Mouse (Mus musculus) CH12.LX (cell line): ENCODE measurements around the gene Rfc4. TPM values are rescaled to one million over a fixed set of nuclear protein-coding genes. Genes with fewer than 3 reads are reported as not detected.

Experiments
- DNase-seq: peaks from one replicate; pipeline ENCODE4 v3.0.0-alpha.2; 2013; ENCODE audit errors: extremely low read depth
- H3K27ac ChIP-seq: 2 replicates; pipeline ENCODE4 v1.5.1; 2012; ENCODE audit warnings: low read depth, mild to moderate bottlenecking, control low read depth, moderate library complexity; ENCODE audit not compliant: insufficient read depth
- H3K27me3 ChIP-seq: replicated peaks from 2 replicates; pipeline ENCODE3; 2012; ENCODE audit warnings: inconsistent platforms
- H3K36me3 ChIP-seq, 2 experiments: replicated peaks in 1 of 2; 2 replicates each; pipeline versions ENCODE3 to v1.6.1; 2012; ENCODE audit warnings: inconsistent platforms in 1 of 2, low read length in 1 of 2, mild to moderate bottlenecking in 1 of 2, mixed read lengths in 1 of 2, moderate library complexity in 1 of 2; ENCODE audit not compliant: control insufficient read depth in 1 of 2, insufficient read depth in 1 of 2
- H3K4me1 ChIP-seq, 2 experiments: 2 replicates each; pipeline ENCODE4 v1.6.1; 2012; ENCODE audit warnings: inconsistent platforms in 1 of 2, moderate library complexity in 1 of 2; ENCODE audit not compliant: insufficient read depth in 2 of 2, control insufficient read depth in 1 of 2
- H3K4me2 ChIP-seq: 2 replicates; pipeline ENCODE4 v1.6.1; 2012; ENCODE audit warnings: low read depth, mild to moderate bottlenecking, control low read depth; ENCODE audit not compliant: poor library complexity, insufficient read depth, severe bottlenecking
- H3K4me3 ChIP-seq, 3 experiments: fragments of 150-350 bp in 1 of 3; sonication (generic) in 1 of 3; replicated peaks in 1 of 3; 2 replicates each; pipeline versions ENCODE3 to v1.5.1; 2011 to 2012; ENCODE audit warnings: low read depth in 2 of 3, low read length in 2 of 3, mild to moderate bottlenecking in 2 of 3, moderate library complexity in 2 of 3, control low read depth in 1 of 3, improper control_type of control experiment in 1 of 3, inconsistent platforms in 1 of 3, mixed read lengths in 1 of 3; ENCODE audit not compliant: poor library complexity in 1 of 3
- H3K79me2 ChIP-seq: replicated peaks from 2 replicates; pipeline ENCODE4 v1.6.1; 2012; ENCODE audit warnings: mild to moderate bottlenecking, moderate library complexity; ENCODE audit not compliant: control insufficient read depth, poor library complexity, insufficient read depth, severe bottlenecking; ENCODE audit errors: extremely low read depth
- H3K9ac ChIP-seq: 2 replicates; pipeline ENCODE4 v1.6.1; 2012; ENCODE audit warnings: low read depth, mild to moderate bottlenecking, control low read depth, moderate library complexity; ENCODE audit not compliant: insufficient read depth
- H3K9me3 ChIP-seq: replicated peaks from 2 replicates; pipeline ENCODE3; 2012; ENCODE audit warnings: low read length, inconsistent platforms, mixed read lengths
- CHD1 ChIP-seq: IDR thresholded peaks from 2 replicates; pipeline ENCODE4 v1.6.1; 2012; ENCODE audit warnings: low read depth, low read length, improper control_type of control experiment, inconsistent platforms
- CHD2 ChIP-seq: IDR thresholded peaks from 2 replicates; pipeline ENCODE4 v1.6.1; 2011; ENCODE audit warnings: low read length, improper control_type of control experiment
- E2F4 ChIP-seq: IDR thresholded peaks from 2 replicates; pipeline ENCODE4 v1.6.1; 2011; ENCODE audit warnings: low read depth, low read length, improper control_type of control experiment; ENCODE audit not compliant: insufficient replicate concordance
- ELF1 ChIP-seq: IDR thresholded peaks from 2 replicates; pipeline ENCODE4 v1.6.1; 2014; ENCODE audit warnings: low read depth, mild to moderate bottlenecking, inconsistent platforms, low read length, improper control_type of control experiment
- JUND ChIP-seq: conservative IDR thresholded peaks from 2 replicates; pipeline ENCODE4 v1.6.1; 2011; ENCODE audit warnings: low read depth, low read length, improper control_type of control experiment
- KAT2A ChIP-seq: IDR thresholded peaks from 2 replicates; pipeline ENCODE4 v1.6.1; 2012; ENCODE audit warnings: low read length, improper control_type of control experiment, inconsistent platforms; ENCODE audit not compliant: insufficient replicate concordance
- MAX ChIP-seq: IDR thresholded peaks from 2 replicates; pipeline ENCODE4 v1.6.1; 2011; ENCODE audit warnings: low read length, improper control_type of control experiment
- MEF2A ChIP-seq: IDR thresholded peaks from 2 replicates; pipeline ENCODE4 v1.6.1; 2014; ENCODE audit warnings: low read depth, mild to moderate bottlenecking, inconsistent platforms, low read length, improper control_type of control experiment, borderline replicate concordance
- MYC ChIP-seq: IDR thresholded peaks from 2 replicates; pipeline ENCODE4 v1.6.1; 2011; ENCODE audit warnings: low read depth, mild to moderate bottlenecking, improper control_type of control experiment, low read length
- NELFE ChIP-seq: IDR thresholded peaks from 2 replicates; pipeline ENCODE4 v1.6.1; 2011; ENCODE audit warnings: low read depth, low read length, improper control_type of control experiment
- POLR2A ChIP-seq: IDR thresholded peaks from 2 replicates; pipeline ENCODE4 v1.6.1; 2011; ENCODE audit warnings: low read depth, mild to moderate bottlenecking, improper control_type of control experiment, low read length
- SIN3A ChIP-seq: IDR thresholded peaks from 2 replicates; pipeline ENCODE4 v1.6.1; 2012; ENCODE audit warnings: low read length, improper control_type of control experiment, inconsistent platforms
- TBP ChIP-seq: conservative IDR thresholded peaks from 2 replicates; pipeline ENCODE4 v1.6.1; 2011; ENCODE audit warnings: low read depth, low read length, improper control_type of control experiment
- TCF12 ChIP-seq: IDR thresholded peaks from 2 replicates; pipeline ENCODE4 v1.6.1; 2014; ENCODE audit warnings: low read depth, mild to moderate bottlenecking, inconsistent platforms, low read length, improper control_type of control experiment
- USF2 ChIP-seq: conservative IDR thresholded peaks from 2 replicates; pipeline ENCODE4 v1.6.1; 2011; ENCODE audit warnings: low read depth, low read length, improper control_type of control experiment
- dilution Hi-C: fragments of 300-500 bp; cut with MboI; formaldehyde crosslinking; loops from 2 replicates; pipeline ENCODE4 v1.14.3; 2020; ENCODE audit warnings: low sequenced_read_pairs; ENCODE audit not compliant: extremely low pct_unique_long_range_greater_than_20kb, extremely low pct_ligation_motif_present
- in situ Hi-C: fragments of 300-500 bp; cut with MboI; formaldehyde crosslinking; loops from 3 replicates; pipeline ENCODE4 v1.14.3; 2019; ENCODE audit warnings: low sequenced_read_pairs, low pct_ligation_motif_present, low pct_unique_long_range_greater_than_20kb, mixed read lengths
- polyA plus RNA-seq: library from polyadenylated mRNA; unstranded; fragments of >175 nt; gene quantifications from 2 replicates; pipeline ENCODE4 v1.2.1, GENCODE M21; 2012; ENCODE audit warnings: low read depth; ENCODE audit not compliant: insufficient read length
- total RNA-seq, 2 experiments: library from RNA; depleted of rRNA; stranded (reverse); fragments of 300-350 nt in 1 of 2; fragments of >200 nt in 1 of 2; gene quantifications; 2 replicates each; pipeline ENCODE4 v1.2.3; 2012 to 2014

The Rfc4 gene
- total and polyA plus RNA-seq, 3 experiments = 74.6 to 191 (median 121) TPM

DNA sequence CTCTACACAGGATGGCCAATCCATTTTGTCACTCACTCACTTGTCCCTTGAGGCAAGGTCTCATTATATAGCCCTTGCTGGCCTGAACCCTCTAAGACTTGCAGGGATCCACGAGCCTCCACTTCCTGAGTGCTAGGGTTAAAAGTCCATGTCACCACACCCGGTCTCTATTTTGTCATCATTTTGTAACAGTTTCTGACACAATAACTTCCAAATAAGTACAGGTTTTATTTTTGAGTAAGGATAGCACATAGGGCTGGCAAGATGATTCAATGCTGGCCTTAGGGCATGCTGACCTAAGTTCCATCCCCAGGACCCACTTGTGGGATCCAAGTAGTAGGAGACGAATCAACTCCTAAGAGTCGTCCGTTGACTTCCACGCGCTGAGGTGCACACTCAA is 21.4 kb downstream of the Rfc4 start:
- Histone ChIP-seq H3K4me1 (peaks cover 4 to 34% of the 10 kb centered on the region in 2 experiments; a peak in 2 of 4 replicates), H3K36me3 (peaks cover 25 to 28% of the 10 kb centered on the region in 2 experiments), H3K9me3 (no peaks in the 10 kb centered on the region), H3K4me3 (no peak overlapping the region), H3K9ac (peak overlapping the region; percentile 83), H3K79me2 (peaks cover 33% of the 10 kb centered on the region), H3K4me2 (peak overlapping the region; percentile 93), H3K27me3 (no peaks in the 10 kb centered on the region), H3K27ac (peak overlapping the region; percentile 27)
- dilution Hi-C loops = no loop called here
- DNase-seq = no peak
- in situ Hi-C loops = no loop called here
- TF ChIP-seq USF2 = no peak
- TF ChIP-seq KAT2A = no peak
- no peak for TF ChIP-seq MYC
- TF ChIP-seq CHD2 = no peak
- no peak for TF ChIP-seq POLR2A
- TF ChIP-seq TCF12 = no peak
- no peak for TF ChIP-seq SIN3A
- TF ChIP-seq E2F4 = no peak
- no peak for TF ChIP-seq JUND
- no peak for TF ChIP-seq MEF2A
- no peak for TF ChIP-seq CHD1
- TF ChIP-seq TBP = 0 out of 2 replicates have a peak, but pooled peaks have one; percentile 46
- TF ChIP-seq NELFE = 0 out of 2 replicates have a peak, but pooled peaks have one; percentile 16
- TF ChIP-seq MAX = no peak
- TF ChIP-seq ELF1 = peak; percentile 49

DNA sequence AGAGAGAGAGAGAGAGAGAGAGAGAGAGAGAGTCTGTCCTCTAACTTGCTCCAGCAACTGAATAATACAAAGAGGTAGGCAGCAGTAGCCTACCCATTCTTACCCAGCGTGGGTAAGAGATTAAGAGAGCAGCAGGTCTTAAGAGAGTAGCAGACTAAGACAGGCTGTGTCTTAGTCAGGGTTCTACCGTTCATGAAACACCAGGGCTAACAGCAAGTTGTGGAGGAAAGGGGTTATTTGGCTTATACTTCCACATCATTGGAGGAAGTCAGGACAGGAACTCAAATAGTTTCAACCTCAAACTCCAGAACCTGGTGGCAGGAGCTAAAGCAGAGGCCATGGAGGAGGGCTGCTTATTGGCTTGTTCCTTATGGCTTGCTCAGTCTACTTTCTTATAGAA is 23.7 kb downstream of the Rfc4 start:
- H3K9ac ChIP-seq = peak overlapping the region; percentile 60
- DNase-seq = no peak
- in situ Hi-C loops = no loop called here
- dilution Hi-C loops = no loop called here
- peak overlapping the region; percentile 92 for H3K4me2 ChIP-seq
- no peak overlapping the region for H3K4me3 ChIP-seq
- H3K36me3 ChIP-seq = peaks cover 6 to 26% of the 10 kb centered on the region in 2 experiments
- TF ChIP-seq USF2 (no peak), TCF12 (0 out of 2 replicates have a peak, but pooled peaks have one; percentile 30)
- TF ChIP-seq, all 38 proteins: peak for 1
- Histone ChIP-seq H3K27ac (peak overlapping the region; percentile 54), H3K9me3 (no peaks in the 10 kb centered on the region), H3K79me2 (peaks cover 13% of the 10 kb centered on the region), H3K4me1 (peaks cover 7 to 46% of the 10 kb centered on the region in 2 experiments; a peak in 3 of 4 replicates), H3K27me3 (no peaks in the 10 kb centered on the region)
